Mouse (Mus musculus) liver, embryonic 14.5 days (tissue): ENCODE results near the gene Ppp1cb.
"Not testable (repeated sequence)": the region's sequence is repeated elsewhere in the genome, so short reads cannot be mapped to it uniquely, and the experiment has no call there.

Experiments used
- CTCF ChIP-seq: IDR thresholded peaks from 2 replicates; pipeline ENCODE4 v1.5.1; 2016; ENCODE audit warnings: antibody characterized with exemption, low read depth, control low read depth
- EP300 ChIP-seq: IDR thresholded peaks from 2 replicates; pipeline ENCODE4 v1.6.1; 2016; ENCODE audit warnings: antibody characterized with exemption, low read depth

DNA sequence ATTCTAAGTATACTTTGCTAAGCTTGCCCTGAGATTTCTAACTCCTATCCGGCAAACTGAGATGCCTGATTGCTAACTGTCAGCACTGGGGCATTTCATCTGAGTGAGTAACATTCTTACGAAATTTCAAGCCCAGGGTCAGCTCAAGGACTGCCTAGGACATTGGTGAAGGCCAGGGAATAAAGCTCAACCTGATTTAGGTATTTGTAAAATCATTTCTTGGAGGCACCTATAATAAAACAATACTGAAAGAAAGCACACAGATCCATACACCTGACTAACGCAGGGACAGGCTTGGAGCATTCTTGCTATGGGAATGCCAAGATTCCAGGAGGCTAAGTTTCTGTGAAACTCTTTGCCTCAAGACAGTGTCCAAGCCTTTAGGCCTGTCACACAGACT is 24.3 kb upstream of the Ppp1cb start:
- TF ChIP-seq CTCF, EP300: not testable (repeated sequence)
